Mouse (Mus musculus) spleen, postnatal 10 days (tissue): ENCODE measurements around the gene Trp53.
"Not testable (repeated sequence)": the region's sequence is repeated elsewhere in the genome, so short reads cannot be mapped to it uniquely, and the experiment has no call there.

Source experiments
- DNase-seq, 2 experiments: peaks; one replicate each; pipeline ENCODE4 v3.0.0; 2021 to 2022; ENCODE audit warnings: low spot score in 2 of 2

Gene Trp53

DNA sequence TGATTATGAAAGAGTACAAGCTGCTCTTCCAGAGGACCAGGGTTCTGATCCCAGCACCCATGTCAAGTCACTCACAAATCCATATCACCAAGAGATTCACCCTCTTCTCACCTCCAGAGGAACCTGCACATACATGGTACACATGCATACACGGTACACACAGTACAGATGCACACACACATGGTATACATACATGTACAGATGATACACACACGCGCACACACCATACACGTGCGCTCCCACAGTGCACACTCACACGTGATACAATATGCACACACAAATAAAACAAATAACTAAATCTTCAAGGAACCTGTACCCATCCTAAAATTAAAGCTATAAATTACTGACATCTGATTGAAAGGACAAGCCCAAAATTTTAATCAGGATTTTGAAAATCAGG, 14.7 kb downstream of the Trp53 start:
- no peak for DNase-seq

DNA sequence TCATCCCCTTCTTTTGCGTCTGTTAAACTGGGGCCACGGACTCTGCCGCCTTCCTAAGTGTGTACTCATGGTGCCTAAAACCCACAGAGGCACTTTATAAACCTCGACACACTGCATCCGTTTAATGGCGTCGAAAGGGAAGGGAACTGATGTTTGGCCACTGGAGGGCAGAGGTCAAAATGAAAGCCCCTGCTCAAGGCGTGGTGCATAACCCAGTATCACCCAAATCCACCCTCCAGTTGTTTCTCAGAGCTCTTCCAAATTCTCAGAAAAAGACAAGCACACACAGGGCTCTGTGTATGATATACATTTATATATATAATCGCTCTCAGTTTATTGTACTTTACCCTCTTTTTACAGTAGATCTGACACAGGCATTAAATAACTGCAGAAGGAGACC, 19.3 kb downstream of the Trp53 start:
- no peak for DNase-seq

DNA sequence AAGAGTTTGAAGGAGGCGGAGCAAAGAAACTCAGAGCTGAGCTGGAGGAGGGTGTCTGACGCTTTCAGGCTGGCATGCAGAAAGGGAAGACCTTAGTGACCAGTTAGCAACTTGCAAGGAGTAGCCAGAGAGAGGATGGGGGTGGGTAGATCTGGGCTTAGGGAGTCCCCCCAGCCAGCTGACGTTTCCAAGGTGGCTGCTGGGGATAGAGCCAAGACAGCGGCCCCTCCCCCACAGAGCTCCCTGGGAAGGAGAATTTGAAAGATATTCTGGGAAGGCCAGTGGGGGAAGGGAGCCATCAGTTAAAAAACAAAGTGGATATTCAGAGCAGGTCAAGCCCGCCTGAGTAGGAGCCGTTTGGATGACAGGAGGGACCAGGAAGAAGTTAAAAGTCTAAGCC, 19.9 kb downstream of the Trp53 start:
- DNase-seq, result no peak

DNA sequence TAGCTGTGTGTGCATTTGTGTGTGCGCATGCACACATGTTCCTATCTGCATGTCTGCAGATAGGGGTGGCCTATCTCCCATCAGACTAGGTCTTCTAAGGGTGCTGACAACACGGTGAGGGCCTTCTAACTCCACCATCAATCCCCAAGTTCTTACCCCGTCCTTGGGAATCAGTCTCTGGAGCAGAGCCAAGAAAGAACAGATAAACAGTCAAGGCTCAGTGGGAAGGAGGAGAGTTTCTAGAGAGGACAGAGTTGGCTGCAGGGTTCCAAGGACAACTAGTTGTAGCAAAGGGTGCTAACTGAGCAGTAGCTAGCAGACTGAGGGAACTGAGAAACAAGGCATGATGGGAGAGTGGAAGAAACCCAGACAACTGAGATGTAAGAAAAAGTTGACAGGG, 21.6 kb downstream of the Trp53 start:
- peak in 1 of 2 experiments; percentile 7 for DNase-seq

DNA sequence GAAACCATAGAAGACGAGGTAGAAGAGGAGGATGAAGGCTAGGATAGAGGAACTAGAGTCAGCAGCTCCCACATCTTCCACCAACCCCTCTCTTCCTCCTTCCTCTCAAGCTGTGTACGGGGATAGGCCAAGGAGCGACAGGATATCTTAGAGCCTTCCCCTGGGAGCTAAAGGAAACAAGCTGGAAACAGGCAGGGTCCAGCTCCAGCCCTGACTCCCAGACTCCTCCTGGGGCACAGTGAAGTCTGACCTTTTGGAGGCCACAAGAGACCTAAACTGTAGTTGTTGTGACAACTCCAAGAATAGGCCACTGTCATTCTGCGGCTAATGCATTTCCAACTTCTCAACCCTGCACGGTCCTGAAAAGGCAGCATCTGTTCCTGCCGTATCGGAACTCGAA, 23.4 kb downstream of the Trp53 start:
- no peak for DNase-seq

DNA sequence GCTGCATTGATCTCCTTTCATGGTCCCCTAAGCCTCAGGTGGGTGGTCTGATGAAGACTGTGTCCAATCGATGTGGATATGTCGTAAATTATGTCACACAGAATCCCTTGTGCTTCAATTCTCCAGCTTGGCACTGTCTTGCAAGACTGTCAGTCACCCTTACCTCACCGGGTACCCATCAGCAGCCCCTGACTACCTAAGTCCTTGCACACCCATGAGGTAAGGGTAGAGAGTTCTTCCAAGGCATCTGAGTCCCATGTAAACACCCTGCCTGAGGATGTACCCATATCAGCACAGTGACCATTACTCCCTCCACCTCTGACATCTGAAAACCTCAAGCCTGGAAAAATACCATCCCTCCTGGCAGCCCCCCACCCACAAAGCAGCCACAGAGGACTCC, 24.2 kb downstream of the Trp53 start:
- no peak for DNase-seq

DNA sequence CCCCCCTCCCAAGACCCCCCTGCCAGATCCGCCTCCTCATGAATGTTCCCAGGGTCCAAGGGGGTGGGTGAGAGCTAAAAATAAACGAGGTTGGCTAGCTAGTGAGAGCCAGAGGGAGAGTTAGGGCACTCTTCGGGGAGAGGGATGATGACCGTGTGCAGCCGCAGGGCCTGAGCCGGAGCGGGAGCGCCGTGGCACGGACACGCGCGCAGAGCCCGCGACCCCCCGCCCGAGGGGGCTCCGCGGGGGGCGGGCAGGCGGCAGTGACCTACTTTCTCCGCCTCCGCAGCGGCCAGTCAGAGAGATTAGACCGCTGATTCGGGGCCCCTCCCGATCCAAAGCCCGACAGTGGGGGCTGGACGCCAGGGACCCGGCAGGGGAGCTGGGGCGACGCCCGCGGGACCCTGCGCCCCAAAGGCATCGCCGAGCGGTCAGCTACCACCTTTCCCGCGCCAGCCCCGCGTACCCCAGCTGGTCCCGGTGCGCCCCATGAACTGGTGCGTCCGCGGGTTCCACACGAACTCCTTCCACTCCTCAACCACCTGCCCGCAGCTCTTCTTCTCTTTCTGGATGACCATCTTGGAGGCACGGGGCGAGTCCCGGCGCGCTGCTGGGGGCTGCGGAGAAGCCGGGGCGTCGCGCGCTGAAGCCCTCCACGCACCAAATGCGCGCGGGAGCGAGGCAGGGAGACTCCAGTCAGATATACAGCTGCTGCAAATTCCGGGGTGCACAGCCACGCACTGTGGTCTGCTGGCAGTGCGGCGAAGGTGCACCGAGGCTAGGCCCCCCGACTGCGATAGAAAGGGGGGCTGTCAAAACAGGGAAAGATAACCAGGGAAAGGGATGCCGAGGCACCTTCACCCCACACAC, 24.9 kb downstream of the Trp53 start:
- peak in 1 of 2 experiments; percentile 51 for DNase-seq

DNA sequence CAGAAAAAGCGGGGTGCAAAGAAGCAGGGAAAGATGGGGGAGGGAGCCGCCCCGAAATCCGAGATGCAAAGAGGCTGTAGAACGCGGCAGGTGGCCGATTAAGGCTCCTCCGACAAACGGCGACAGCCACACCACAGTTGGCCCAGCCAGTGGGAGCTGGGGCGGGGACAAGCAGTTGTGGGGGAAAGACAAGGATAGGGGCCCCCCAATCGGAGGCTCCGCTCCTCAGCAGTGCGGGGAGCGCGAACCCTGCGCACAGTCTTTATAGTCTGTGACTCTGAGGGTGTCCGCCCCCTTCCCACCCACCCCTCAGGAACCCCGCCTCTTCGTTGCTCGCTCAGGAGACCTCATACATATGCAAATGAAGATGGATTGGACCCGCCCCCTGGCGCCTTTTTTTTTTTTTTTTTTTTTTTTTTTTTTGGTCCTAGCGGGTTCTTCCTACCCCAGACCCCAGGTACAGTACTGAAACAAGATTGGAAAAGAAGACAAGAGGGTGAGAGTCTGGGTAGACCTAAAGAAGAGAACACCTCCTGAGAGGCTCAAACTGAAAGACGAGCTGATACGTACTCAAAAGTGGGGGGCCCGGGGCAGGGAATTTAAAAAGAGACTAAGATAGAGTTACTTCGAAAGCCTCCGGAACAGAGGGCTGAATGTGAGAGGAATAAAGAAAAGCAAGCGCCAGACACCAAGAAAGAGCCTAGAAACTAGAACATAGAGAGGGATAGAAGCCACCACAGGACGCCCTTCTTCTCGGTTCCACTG, 25.7 kb downstream of the Trp53 start, which contains the start of gene Atp1b2:
Atp1b2 (minus strand) TSS at position 217 of the 765 bp plus-strand sequence.
- DNase-seq, result peak; percentile 81 to 84

DNA sequence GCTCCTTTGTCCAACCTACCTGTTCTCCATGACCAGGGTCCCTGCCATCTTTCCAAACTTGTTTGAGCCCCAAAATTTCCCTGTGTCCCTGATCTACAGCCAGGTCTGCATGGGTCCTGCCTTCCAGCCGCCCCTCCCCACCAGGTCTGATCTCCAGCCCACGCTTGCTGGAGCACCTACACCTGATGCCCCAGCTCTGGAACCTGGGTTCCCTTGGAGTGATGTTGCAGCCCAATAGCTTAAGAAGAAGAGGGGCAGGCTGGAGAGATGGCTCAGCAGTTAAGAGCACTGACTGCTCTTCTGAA, 26.3 kb downstream of the Trp53 start:
- no peak for DNase-seq

DNA sequence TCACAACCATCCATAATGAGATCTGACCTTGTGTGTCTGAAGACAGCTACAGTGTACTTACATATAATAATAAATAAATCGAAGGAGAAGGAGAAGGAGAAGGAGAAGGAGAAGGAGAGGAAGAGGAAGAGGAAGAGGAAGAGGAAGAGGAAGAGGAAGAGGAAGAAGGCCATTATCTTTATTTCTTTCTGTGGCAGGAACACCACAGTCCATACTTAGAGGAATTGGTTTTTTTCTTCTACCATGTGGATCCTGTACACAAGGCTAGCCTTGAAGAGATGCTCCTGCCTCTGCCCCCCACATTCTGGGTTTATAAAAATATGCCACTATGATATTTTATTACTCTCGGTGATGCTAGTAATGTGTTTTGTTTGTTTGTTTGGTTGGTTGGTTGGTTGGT, 26.7 kb downstream of the Trp53 start:
- no peak for DNase-seq

DNA sequence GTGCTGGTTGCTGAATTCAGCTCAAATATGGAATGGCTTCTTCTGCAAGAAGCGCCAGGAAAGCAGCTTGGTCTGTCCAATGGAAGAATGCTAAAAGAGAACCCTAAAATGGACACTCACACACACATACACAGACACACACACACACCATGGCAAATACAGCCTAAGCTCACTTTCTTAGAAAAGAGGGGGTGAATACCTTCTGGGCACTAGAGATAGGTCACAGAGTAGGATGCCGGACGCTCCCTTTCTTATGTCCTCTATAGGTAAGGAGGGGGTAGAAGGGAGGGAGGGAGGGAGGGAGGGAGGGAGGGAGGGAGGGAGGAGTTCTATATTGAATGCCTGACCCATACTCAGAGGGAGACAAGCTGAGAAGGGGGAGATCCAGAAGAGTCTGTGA, 28.4 kb downstream of the Trp53 start:
- DNase-seq, result no peak

DNA sequence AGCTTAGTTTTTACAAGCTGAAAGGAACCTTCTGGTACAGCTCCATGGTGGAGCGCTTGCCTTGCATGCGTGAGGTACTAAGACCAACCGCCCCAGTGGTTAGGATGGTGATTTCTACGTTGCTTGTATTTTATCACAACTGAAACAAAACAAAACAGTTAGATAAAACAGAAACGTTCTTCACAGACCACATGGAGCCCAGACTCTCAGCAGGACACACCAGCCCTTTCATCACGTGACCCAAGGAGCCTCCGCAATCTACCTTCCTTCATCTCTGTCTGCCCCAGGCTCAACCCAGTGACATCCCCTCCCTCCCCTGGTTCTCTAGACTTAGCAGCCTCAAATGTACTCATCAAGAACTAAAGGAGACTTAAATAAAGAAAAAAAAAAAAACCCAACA, 29.3 kb downstream of the Trp53 start:
- DNase-seq, result no peak

DNA sequence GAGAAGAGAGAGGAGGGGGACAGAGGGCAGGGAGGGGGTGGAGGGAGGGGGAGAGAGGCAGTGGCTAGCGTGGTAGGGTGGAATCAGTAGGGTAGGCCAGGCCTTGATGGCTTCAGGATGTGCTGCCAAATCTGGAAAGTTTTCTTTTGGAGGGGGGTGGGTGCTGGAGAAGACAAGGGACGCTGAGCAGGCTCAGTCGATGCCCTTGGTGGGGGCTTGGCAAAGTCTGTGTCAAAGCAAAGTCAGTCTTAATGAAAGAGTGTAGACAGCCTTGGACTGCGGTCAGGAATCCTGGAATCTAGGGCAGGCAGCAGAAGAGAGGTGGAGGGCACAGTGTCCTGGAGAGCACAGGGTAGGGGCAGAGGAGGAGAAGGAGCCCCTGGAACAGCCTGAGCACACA, 30.7 kb downstream of the Trp53 start:
- no peak for DNase-seq

DNA sequence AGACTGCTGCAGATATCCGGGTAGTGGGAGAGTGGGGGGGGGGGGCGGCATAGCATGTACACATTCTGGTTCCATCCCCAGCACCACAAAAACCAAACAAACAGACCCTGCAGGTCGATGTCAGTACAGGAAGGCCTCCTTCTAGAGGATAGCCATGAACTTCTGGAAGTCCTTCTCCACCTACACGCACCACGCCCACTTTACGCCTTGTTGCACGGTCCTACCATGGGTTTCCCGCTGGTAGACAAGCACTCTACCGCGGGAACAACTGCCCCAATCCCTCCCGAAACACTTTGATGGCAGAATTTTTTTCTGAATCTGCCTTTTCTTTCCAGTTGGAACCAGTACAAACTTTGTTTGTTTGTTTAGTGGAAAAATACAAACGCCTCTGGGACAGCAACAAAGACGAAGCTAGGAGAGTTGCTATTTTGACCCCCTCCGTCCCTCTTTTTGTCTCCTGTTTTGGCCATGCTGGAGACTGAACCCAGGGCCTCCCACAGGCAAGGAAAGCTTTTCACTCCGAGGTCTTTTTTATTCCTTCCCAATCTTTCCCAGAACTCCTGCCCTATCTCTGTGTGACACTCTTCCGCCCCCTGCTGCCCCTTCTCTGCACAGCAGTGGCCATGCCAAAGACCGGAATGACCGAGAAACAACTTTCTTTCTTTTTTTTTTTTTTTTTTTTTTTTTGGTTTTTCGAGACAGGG, 33.5 kb downstream of the Trp53 start:
- DNase-seq, result peak; percentile 84 to 88

DNA sequence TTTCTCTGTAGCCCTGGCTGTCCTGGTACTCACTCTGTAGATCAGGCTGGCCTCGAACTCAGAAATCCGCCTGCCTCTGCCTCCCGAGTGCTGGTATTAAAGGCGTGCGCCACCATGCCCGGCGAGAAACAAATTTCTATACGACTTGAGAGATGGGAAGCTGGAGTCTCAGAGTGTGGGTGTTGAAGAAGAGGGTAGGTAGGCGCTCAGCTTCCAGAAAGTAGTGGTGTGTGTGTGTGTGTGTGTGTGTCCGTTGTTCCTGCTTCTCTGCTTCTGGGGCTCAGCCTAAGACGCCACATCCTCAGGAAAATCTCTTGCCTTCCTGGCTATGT, 34.1 kb downstream of the Trp53 start:
- DNase-seq, result not testable (repeated sequence)

DNA sequence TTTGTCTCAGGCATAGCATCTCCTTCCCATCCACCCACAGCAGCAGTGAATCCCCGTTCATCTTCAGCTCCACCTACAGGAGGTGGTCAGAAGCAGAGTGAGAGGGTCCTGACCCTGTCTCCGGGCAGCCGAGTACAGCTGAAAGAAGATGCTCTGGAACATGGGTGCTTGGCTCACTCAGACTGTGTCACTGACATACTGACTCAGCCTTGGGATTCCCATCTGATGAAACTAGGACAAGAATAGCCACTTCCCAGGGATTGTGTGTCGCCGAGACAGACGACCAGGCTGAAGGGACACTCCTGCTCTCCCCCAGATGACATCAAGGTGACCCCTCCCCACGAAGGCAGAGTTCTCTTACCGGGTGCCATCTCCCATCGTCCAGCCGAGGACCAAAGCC, 36.6 kb downstream of the Trp53 start:
- DNase-seq, result no peak

DNA sequence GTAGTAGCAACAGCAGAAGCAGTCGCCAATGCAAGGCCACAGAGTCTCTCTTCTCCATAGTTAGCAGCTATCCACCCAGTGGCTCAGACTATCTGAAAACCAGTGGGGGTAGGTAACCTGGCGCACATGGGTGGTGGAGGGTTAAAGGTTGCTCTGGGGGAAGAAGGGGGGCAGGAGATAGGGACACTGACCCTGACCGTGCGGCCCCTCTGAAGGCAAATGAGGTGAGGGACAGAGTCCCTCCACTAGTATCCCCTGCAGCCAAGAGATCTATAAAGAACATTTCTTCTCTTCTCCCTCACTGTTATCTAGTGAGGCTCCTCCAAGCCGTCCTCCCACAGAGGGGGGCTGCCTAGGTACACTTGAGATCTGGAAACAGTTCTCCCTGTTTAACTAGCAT, 37.6 kb downstream of the Trp53 start, which contains the start of gene Shbg:
Shbg (minus strand) TSS at position 101 of the 400 bp plus-strand sequence.
- no peak for DNase-seq

DNA sequence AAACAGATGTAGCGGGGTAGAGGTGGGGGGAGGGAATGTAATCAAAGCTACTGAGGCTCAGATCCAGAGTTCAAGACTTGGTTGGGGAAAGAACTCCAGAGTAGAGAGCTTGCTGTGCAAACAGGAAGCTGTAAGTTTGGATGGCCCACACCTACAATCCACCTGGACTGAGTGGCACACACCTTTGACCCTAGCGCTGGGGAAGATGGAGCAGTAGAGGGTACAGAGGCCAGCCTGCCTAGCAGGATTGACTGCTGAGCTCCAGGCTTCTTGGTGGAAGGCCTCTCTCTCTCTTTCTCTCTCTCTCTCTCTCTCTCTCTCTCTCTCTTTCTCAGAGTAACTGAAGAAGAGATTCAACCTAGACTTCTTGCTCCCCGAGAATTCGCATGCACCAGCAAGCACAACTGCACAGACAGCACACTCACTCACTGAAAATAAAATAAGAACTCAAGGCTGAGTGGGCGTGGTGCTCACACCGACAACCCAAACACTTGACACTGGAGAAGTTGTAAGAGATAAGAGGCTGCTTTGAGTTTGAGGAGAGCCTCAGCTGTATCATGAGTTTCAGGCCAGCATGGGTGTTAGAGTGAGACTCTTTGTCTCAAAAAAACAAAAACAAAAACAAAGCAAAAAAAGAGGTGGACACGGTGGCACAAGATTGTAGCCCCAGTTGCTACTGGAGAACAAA, 40.4 kb downstream of the Trp53 start:
- no peak for DNase-seq

DNA sequence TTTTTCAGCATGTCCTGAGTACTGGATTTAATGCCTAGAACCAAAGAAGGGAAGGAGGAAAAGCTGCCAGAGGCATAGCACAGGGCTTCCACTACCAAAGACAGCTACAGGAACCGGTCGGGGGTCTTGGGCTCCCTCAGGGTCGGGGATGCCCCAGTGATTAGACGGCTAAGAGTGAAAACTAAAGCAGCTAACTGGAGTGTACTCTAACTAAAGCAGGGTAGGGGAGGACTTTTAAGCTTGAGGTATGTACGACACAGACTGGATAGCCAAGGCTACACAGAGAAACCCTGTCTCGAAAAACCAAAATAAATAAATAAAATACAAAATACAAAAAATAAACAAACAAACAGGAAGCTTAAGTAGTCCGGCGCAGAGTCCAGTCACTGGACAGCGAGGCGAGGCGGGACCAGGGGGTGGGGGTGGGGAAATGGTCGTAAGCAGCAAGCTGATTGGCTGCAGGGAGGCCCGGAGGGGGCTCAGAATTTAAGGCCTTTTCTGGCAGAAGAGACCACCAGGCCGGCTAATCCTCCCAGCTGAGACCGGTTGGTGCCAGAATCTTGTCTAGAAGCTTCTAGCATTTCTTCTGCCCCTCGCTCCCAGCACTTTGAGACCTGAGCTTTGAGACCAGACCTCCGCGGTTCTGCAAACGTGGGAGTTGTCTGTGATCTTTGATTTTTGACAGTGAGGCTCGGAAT, 41.6 kb downstream of the Trp53 start, which contains the start of gene Sat2:
Sat2 (plus strand) TSS at position 454 of the 698 bp plus-strand sequence.
- DNase-seq, result no peak

DNA sequence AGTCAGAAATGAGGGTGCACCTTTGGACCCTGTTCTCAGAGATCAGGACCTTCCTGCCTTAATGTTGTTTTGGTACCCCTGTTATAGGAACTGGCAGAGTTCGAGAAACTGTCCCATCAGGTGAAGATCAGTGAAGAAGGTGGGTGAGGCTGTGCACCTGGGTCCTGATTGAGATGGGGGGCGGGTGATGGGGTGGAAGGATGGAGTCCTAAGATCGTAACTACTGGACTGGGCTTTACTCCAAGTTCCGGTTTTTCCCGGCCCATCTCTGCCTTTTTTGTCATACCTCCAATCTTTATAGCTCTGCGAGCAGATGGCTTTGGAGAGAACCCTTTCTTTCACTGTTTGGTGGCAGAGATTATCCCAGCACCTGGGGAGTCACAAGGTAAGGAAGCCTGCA, 42.2 kb downstream of the Trp53 start:
- no peak for DNase-seq

DNA sequence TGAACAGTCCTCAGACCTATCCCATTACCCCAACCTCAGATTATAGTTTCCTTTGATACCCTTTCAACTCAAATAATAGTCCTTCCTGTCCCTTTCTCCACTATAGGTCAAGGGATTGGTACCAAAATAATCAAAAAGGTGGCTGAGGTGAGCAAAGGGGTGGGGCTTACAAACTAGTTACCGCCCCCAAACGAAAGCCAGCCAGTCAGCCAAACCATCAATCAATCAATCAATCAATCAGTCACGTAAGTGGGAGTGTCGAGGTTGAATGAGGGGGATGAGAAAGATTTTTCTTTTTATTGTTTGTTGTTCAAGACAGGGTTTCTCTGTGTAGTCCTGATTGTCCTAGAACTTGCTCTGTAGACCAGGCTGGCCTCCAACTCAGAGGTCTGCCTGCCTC, 42.8 kb downstream of the Trp53 start:
- no peak for DNase-seq
